Mouse (Mus musculus) olfactory bulb, adult 2 months (tissue): ENCODE results near the gene Ipo9.

Source experiments
- CTCF ChIP-seq: fragments of 200-500 bp; IDR thresholded peaks from 2 replicates; pipeline ENCODE4 v1.5.1; 2012; ENCODE audit warnings: low read depth, mild to moderate bottlenecking, low read length, moderate library complexity; ENCODE audit not compliant: insufficient read depth
- POLR2A ChIP-seq: fragments of 200-500 bp; IDR thresholded peaks from 2 replicates; pipeline ENCODE4 v1.6.1; 2012; ENCODE audit warnings: mild to moderate bottlenecking, low read depth, low read length, moderate library complexity; ENCODE audit not compliant: insufficient read depth

- TF ChIP-seq CTCF (no peak), POLR2A (no peak)
Observed at GRCm38 (mm10) chr1:135367595-135367994, 62.7 kb downstream of the Ipo9 start.
